Mouse (Mus musculus): ENCODE measurements around the gene Ptpn6. TPM values are rescaled to one million over a fixed set of nuclear protein-coding genes. Genes with fewer than 3 reads are reported as not detected.

Gene Ptpn6
- polyA plus RNA-seq (2015; fragmentation: Nextera tagmentation; extraction: Ambion mirVana), result 14.6 and 31.3 TPM in 2 replicates

DNA sequence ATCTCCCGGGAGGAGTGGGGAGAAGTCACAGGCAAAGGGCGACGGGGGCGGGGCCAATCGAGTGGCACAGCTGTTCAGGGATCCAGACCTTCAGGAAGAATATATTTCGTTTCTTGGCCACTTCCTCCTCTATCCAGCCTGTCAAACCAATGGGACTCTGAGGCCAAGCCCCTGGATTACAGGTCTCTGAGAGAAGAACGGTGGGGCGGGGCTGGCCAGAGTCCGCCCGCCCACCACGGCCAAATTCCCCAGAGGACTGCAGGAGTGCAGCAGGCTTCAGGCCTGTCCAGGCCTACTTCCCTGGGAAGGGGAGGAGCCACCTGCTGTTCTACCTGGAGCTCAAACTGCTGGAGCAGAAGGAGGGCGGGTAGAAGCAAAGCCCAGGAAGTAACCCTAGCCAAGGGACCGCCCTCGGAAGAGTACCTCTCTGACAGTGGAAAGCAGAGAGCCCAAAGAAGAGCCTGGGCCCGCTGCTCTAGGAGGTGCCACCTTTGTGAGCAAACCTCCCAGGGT lies at the start of gene Ptpn6:
Gene Ptpn6 (minus strand): TSS at position 204 of the 513 bp plus-strand sequence.
- H3K4me2 ChIP-seq (ENCODE audit: low read depth, low read length), result peak within 1 kb of the TSS; percentile 38
- H3K9ac ChIP-seq (ENCODE audit: low read length), result peak within 1 kb of the TSS; percentile 92
- H3K27ac ChIP-seq (ENCODE audit: low read length), result peak within 1 kb of the TSS; percentile 40
- no peaks in the 10 kb centered on the region for H3K27me3 ChIP-seq (ENCODE audit: control insufficient read depth, insufficient read depth, low read length)
- H3K9me3 ChIP-seq (replicated peaks; ENCODE audit: control insufficient read depth, low read length), result no peaks in the 10 kb centered on the region
- 28% methylated on average over 15 of the region's 15 CpGs for WGBS
- H3K4me3 ChIP-seq (ENCODE audit: low read length), result peak within 1 kb of the TSS; percentile 18
- H3K36me3 ChIP-seq (ENCODE audit: control insufficient read depth, insufficient read depth), result peaks cover 8% of the 10 kb centered on the region
- no peak for ATAC-seq (replicated peaks; ENCODE audit: extremely low read depth, insufficient read depth, low FRiP score)
- H3K4me1 ChIP-seq (ENCODE audit: control insufficient read depth, insufficient read depth, low read length), result peaks cover 22% of the 10 kb centered on the region

DNA sequence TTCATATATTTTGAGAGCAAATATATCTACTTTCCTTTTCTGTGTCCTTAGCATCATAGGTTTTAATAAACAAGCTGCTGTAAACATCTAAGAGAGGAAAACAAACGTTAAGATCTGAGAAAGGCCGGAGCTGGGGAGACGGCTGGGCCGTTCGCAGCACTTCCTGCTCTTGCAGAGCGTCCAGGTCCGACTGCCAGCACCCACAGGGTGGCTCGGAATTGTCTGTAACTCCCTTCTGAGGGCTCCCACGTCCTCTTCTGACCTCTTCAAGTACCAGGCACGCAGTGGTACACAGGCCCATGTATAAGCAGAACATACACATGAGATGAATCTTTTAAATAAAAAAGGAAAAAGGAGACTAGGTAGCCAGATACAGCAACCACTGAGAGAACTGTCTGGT lies 49.2 kb upstream of the Ptpn6 start:
- Histone ChIP-seq H3K27me3 (ENCODE audit: control insufficient read depth, insufficient read depth, low read length) (no peaks in the 10 kb centered on the region), H3K4me2 (ENCODE audit: low read depth, low read length) (no peak overlapping the region), H3K9ac (ENCODE audit: low read length) (no peak overlapping the region), H3K27ac (ENCODE audit: low read length) (no peak overlapping the region), H3K4me3 (ENCODE audit: low read length) (no peak overlapping the region), H3K9me3 (replicated peaks; ENCODE audit: control insufficient read depth, low read length) (no peaks in the 10 kb centered on the region), H3K36me3 (ENCODE audit: control insufficient read depth, insufficient read depth) (no peaks in the 10 kb centered on the region), H3K4me1 (ENCODE audit: control insufficient read depth, insufficient read depth, low read length) (no peaks in the 10 kb centered on the region)
- 74% methylated on average over 10 of the region's 10 CpGs for WGBS
- no peak for ATAC-seq (replicated peaks; ENCODE audit: extremely low read depth, insufficient read depth, low FRiP score)

DNA sequence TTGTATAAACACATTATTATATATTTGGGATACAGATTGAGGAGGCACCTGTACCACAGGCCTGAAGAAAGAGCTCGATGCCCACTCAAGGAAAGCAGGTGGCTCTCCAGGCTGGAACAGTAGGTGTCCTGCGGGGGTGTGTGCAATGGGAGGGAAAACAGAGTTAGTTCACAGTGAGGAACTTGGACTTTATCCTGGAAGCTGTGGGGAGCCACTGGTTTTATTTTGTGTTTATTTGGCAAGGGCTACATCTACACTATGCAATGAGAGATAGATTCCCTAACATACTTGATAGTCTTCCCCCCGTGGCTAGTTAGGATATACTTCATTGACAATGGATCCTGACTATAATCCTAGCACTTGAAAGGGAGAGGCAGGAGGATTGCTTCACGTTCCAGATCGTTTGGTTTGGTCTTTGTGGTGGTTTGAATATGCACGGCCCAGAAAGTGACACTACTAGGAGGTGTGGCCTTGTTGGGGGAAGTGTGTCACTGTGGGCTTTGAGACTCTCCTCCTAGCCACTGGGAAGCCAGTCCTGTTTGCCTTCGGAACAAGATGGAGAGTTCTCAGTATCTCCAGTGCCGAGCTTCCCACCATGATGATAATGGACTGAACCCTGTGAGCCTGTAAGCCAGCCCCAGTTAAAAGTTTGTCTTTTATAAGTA lies 48.4 kb upstream of the Ptpn6 start:
- peaks cover 2% of the 10 kb centered on the region; the same call in 1 of the 2 replicates for H3K4me1 ChIP-seq (ENCODE audit: control insufficient read depth, insufficient read depth, low read length)
- ATAC-seq (replicated peaks; ENCODE audit: extremely low read depth, insufficient read depth, low FRiP score), result no peak
- no peaks in the 10 kb centered on the region for H3K9me3 ChIP-seq (replicated peaks; ENCODE audit: control insufficient read depth, low read length)

DNA sequence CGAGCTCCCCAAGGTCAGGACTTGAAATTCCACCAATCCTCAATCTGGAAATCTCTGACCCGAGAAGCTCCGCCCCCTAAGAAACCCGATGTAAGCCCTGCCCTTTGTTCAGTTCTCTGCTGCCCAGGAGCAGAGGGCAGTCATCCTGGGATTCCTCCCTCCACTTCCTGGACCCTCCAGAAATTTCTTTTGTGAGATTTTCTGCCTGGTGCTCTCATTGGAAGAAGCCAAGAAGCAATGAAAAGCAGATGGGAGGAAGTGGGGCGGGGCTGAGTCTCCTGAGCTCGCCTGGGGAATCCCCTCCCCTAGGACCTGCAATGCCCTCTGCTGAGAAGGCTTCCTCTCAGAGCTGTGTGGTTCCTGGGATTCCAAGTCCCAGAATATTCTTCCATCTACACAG lies 43.9 kb upstream of the Ptpn6 start:
- ATAC-seq (replicated peaks; ENCODE audit: extremely low read depth, insufficient read depth, low FRiP score), result 0 out of 2 replicates have a peak, but pooled peaks have one; percentile 34
- peak overlapping the region; percentile 43 for H3K4me3 ChIP-seq (ENCODE audit: low read length)
- peak overlapping the region; percentile 56 for H3K4me2 ChIP-seq (ENCODE audit: low read depth, low read length)
- WGBS, result 17% methylated on average over 6 of the region's 6 CpGs
- H3K4me1 ChIP-seq (ENCODE audit: control insufficient read depth, insufficient read depth, low read length), result peaks cover 8% of the 10 kb centered on the region; the same call in 1 of the 2 replicates
- no peak overlapping the region for H3K27ac ChIP-seq (ENCODE audit: low read length)
- 0 out of 2 replicates have a peak, but pooled peaks cover 2% of the 10 kb centered on the region for H3K27me3 ChIP-seq (ENCODE audit: control insufficient read depth, insufficient read depth, low read length)
- no peaks in the 10 kb centered on the region for H3K9me3 ChIP-seq (replicated peaks; ENCODE audit: control insufficient read depth, low read length)
- H3K9ac ChIP-seq (ENCODE audit: low read length), result no peak overlapping the region
- H3K36me3 ChIP-seq (ENCODE audit: control insufficient read depth, insufficient read depth), result no peaks in the 10 kb centered on the region

More for the DNA sequence above, 48.4 kb upstream of the Ptpn6 start:
- Histone ChIP-seq H3K9ac (ENCODE audit: low read length) (no peak overlapping the region), H3K27me3 (ENCODE audit: control insufficient read depth, insufficient read depth, low read length) (no peaks in the 10 kb centered on the region), H3K4me3 (ENCODE audit: low read length) (no peak overlapping the region), H3K4me2 (ENCODE audit: low read depth, low read length) (no peak overlapping the region), H3K36me3 (ENCODE audit: control insufficient read depth, insufficient read depth) (no peaks in the 10 kb centered on the region), H3K27ac (ENCODE audit: low read length) (no peak overlapping the region)
- WGBS, result 47% methylated on average over 8 of the region's 8 CpGs

DNA sequence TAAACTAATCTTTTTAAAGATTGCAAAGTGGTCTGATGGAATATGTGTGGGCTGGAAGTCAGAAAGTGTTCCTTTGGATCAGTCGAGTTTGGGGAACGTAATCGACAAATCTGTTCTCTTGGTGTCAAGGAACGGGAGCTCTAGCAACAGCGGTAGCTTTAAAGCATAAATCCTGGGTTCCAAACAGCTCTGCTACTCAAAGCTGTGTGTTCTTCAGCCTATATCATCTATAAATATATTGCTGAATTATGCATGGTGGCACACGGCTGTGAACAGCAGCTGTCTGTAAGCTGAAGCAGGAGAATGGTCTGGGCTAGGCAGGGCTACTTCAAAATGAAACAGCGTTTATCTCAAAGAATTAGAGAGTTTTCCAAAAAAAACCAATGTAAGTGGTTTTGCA lies 42.4 kb upstream of the Ptpn6 start:
- Histone ChIP-seq H3K27ac (ENCODE audit: low read length) (no peak overlapping the region), H3K4me3 (ENCODE audit: low read length) (no peak overlapping the region), H3K4me1 (ENCODE audit: control insufficient read depth, insufficient read depth, low read length) (peaks cover 8% of the 10 kb centered on the region; the same call in 1 of the 2 replicates), H3K9ac (ENCODE audit: low read length) (no peak overlapping the region), H3K36me3 (ENCODE audit: control insufficient read depth, insufficient read depth) (no peaks in the 10 kb centered on the region), H3K9me3 (replicated peaks; ENCODE audit: control insufficient read depth, low read length) (no peaks in the 10 kb centered on the region), H3K4me2 (ENCODE audit: low read depth, low read length) (no peak overlapping the region), H3K27me3 (ENCODE audit: control insufficient read depth, insufficient read depth, low read length) (0 out of 2 replicates have a peak, but pooled peaks cover 2% of the 10 kb centered on the region)
- WGBS, result 84% methylated on average over 7 of the region's 7 CpGs
- ATAC-seq (replicated peaks; ENCODE audit: extremely low read depth, insufficient read depth, low FRiP score), result no peak

DNA sequence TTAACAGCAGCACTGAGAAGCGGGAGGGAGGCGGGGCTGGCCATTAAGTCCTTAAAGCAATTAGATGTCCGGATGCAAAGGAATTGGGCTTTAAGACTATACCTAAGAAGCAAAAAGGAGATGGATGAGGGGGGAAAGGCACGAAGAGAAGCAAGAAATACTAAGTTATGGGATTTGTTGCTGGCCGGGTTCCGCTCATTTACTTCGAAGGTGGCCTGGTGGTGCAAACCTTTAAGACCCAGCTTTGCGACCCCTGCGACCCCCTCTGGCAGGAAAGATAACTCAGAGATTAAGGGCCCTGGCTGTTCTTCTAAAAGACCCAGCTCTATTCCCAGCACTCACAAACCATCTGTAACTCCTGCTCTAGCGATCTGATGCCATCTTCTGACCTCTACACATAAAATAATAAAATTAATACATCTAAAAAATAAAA lies 41.5 kb upstream of the Ptpn6 start:
- ATAC-seq (replicated peaks; ENCODE audit: extremely low read depth, insufficient read depth, low FRiP score), result no peak
- H3K36me3 ChIP-seq (ENCODE audit: control insufficient read depth, insufficient read depth), result no peaks in the 10 kb centered on the region
- WGBS, result 8% methylated on average over 10 of the region's 10 CpGs
- H3K4me2 ChIP-seq (ENCODE audit: low read depth, low read length), result peak overlapping the region; percentile 61
- H3K4me1 ChIP-seq (ENCODE audit: control insufficient read depth, insufficient read depth, low read length), result peaks cover 8% of the 10 kb centered on the region; the same call in 1 of the 2 replicates
- H3K9ac ChIP-seq (ENCODE audit: low read length), result peak overlapping the region; percentile 7; the same call in 1 of the 2 replicates
- peak overlapping the region; percentile 39 for H3K4me3 ChIP-seq (ENCODE audit: low read length)
- H3K9me3 ChIP-seq (replicated peaks; ENCODE audit: control insufficient read depth, low read length), result no peaks in the 10 kb centered on the region
- 0 out of 2 replicates have a peak, but pooled peaks cover 2% of the 10 kb centered on the region for H3K27me3 ChIP-seq (ENCODE audit: control insufficient read depth, insufficient read depth, low read length)
- no peak overlapping the region for H3K27ac ChIP-seq (ENCODE audit: low read length)

DNA sequence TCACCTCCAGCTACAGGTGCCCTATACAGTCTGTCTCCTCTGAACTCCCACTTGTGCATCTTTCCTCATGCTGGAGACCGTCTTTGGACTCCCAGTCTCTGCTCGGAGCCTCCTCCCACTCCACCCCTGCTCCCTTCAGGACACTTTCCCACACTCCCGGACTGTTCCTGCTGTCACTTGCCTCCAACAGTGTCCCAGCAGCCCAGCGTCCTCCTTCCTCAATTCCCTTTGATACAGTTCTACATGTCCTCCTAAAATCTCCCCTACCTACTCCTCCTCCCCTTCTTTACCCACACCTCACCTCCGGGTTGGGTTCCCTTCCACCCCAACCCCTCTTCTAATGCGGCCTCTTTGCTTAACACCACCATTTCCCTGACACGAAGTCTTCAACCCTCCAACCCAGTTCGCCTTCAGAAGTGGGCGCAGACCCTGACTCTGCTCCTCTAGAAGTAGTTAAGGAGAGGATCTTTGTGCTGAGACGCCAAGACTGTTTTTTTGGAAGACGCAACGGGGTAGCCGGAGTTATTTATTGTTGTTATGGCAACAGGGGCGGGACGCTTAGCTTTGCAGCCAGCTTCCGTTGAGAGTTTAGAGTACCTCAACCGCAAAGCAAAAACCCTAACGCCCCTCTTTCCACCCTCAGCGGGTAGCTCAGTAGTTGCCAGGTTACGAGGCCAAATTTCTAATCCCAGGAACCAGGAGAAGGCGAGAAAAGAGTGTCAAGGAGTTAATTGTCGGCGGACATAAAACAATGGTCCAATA lies 40.9 kb upstream of the Ptpn6 start, which contains the start of gene Lrrc23:
Gene Lrrc23 (minus strand): TSS at position 506 of the 762 bp plus-strand sequence.
- H3K4me3 ChIP-seq (ENCODE audit: low read length), result peak within 1 kb of the TSS; percentile 39
- H3K36me3 ChIP-seq (ENCODE audit: control insufficient read depth, insufficient read depth), result no peaks in the 10 kb centered on the region
- H3K4me1 ChIP-seq (ENCODE audit: control insufficient read depth, insufficient read depth, low read length), result peaks cover 8% of the 10 kb centered on the region; the same call in 1 of the 2 replicates
- no peak within 1 kb of the TSS for H3K27ac ChIP-seq (ENCODE audit: low read length)
- H3K4me2 ChIP-seq (ENCODE audit: low read depth, low read length), result peak within 1 kb of the TSS; percentile 61
- H3K27me3 ChIP-seq (ENCODE audit: control insufficient read depth, insufficient read depth, low read length), result 0 out of 2 replicates have a peak, but pooled peaks cover 2% of the 10 kb centered on the region
- ATAC-seq (replicated peaks; ENCODE audit: extremely low read depth, insufficient read depth, low FRiP score), result peak; percentile 37
- 2% methylated on average over 23 of the region's 23 CpGs for WGBS
- H3K9ac ChIP-seq (ENCODE audit: low read length), result peak within 1 kb of the TSS; percentile 7; the same call in 1 of the 2 replicates
- no peaks in the 10 kb centered on the region for H3K9me3 ChIP-seq (replicated peaks; ENCODE audit: control insufficient read depth, low read length)

DNA sequence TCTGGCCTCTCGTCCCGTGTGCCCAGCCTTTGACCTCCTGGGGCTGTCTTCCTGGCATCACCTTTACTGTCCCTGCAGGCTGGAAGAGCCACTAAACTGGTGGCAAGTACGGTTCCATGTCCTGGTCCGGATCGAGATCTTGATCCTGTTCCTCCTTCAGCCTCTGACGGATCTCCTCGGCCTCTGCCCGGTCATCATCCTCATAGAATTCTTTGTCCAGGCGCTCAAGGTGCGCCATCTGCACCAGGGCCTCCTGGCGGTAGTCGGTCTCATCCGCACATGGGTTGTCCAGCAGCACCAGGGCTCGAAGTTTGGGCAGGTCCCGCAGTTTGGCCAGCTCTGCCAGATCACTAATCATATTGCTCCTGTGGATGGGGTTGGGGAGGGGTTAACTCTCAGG lies 32.0 kb upstream of the Ptpn6 start:
- Histone ChIP-seq H3K4me3 (ENCODE audit: low read length) (no peak overlapping the region), H3K4me2 (ENCODE audit: low read depth, low read length) (no peak overlapping the region), H3K9ac (ENCODE audit: low read length) (no peak overlapping the region), H3K36me3 (ENCODE audit: control insufficient read depth, insufficient read depth) (no peaks in the 10 kb centered on the region), H3K9me3 (replicated peaks; ENCODE audit: control insufficient read depth, low read length) (no peaks in the 10 kb centered on the region), H3K27ac (ENCODE audit: low read length) (no peak overlapping the region), H3K27me3 (ENCODE audit: control insufficient read depth, insufficient read depth, low read length) (no peaks in the 10 kb centered on the region; the same call in 1 of the 2 replicates), H3K4me1 (ENCODE audit: control insufficient read depth, insufficient read depth, low read length) (peaks cover 8% of the 10 kb centered on the region)
- WGBS, result 78% methylated on average over 15 of the region's 15 CpGs
- no peak for ATAC-seq (replicated peaks; ENCODE audit: extremely low read depth, insufficient read depth, low FRiP score)

Measured in heart, embryonic 16.5 days (tissue).